Mouse (Mus musculus) left cerebral cortex, postnatal 4 days (tissue): ENCODE measurements at regions not wholly inside any gene's neighbourhood (a gene's known extent, or its start where the extent isn't known, plus 50 kb on each side); places are given as distances from the start of the nearest gene placed in this dataset.

ENCODE experiments used
- DNase-seq: peaks from one replicate; pipeline ENCODE4 v3.0.0-alpha.2; 2022
- intact Hi-C: fragments of 180-260 bp; cut with DNase I; formaldehyde crosslinking; loops from one replicate; pipeline ENCODE4 v1.15.1; 2025

- no peak for DNase-seq
- intact Hi-C loops = no loop called here
Observed at GRCm38 (mm10) chr7:36934792-36935555, 237.1 kb downstream of the Tshz3 start.

GRCm38 (mm10) chr7:36940611-36941010, 242.7 kb downstream of the Tshz3 start:
- intact Hi-C loops = no loop called here
- DNase-seq = no peak

DNA sequence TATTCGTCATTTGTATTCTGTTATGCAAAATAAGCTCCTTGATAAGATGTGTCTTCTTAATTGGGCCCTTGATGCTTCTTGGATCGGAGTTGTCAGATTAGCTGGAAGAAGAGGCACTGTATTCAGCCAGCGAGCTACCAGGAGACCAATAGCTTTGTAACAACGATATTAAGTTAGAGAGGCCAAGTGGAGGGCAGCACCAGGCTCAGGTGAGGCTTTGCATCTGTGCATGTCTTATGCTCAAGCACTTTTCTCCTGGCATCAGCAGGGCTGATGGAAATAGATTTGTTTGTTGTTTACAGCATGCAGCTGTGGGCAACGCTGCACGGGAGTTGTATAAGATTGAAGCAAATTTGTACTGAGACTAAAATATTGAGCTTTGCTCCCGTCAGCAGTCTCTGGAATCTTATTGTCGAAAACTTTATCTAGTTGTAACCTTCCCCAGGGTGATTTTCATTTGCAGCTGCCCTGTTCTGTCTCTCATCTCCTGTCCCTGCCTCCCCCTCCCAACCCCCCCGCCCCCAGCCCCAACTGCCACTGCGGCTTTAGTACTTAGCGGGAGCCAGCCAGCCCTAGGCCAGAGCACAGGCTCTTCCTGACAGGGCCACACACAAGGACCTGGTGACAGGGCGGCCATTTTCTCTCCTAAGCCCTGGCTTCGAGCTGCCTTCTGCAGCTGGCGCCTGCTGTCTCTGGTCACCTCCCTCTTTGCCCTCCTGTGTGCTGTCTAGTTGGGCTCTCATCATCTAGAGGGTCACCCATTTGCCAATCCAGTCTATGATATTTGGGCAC, 247.3 kb downstream of the Tshz3 start:
- DNase-seq = peak; percentile 28
- intact Hi-C loops = no loop called here

DNA sequence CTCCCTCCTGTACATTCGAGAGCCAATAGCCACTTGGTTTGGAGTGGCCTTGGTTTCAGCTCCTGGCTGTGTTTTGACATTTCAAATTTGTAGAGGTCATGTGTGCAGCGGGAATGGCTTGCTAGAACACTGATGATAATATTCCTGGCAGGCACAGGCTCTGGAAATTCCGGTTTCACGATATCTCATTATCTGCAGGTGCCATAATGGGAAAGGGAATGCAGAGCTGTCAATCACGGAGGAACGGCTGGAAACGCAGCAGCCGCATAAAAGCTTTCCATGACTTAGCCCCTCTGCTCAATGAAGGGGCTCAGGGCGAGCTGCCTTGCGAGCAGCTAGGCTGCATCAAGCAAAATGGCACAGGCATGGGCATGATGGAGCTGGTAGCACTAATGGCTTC, 251.6 kb downstream of the Tshz3 start:
- DNase-seq = no peak
- intact Hi-C loops = no loop called here

GRCm38 (mm10) chr7:36955376-36955775, 257.5 kb downstream of the Tshz3 start:
- intact Hi-C loops = no loop called here
- DNase-seq = no peak

DNA sequence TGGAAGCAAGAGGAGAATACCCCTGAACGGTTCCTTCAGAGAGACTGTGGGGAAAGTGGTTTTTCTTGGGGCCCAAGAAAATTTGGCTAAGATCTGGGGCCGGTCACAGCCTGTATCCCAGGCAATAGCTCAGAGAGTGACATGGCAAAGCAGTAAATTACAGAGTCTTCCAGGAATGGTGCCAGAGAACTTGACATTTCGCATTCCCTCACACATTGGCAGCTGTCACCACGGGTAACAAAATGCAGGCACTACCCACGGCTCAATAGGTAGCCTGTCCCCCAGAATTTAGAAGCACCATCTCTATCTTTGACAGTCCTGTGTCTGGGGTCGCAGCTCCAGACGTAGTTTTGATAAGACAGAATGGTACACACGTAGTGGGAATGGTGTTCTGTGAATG, 260.3 kb downstream of the Tshz3 start:
- no peak for DNase-seq
- intact Hi-C loops = no loop called here

DNA sequence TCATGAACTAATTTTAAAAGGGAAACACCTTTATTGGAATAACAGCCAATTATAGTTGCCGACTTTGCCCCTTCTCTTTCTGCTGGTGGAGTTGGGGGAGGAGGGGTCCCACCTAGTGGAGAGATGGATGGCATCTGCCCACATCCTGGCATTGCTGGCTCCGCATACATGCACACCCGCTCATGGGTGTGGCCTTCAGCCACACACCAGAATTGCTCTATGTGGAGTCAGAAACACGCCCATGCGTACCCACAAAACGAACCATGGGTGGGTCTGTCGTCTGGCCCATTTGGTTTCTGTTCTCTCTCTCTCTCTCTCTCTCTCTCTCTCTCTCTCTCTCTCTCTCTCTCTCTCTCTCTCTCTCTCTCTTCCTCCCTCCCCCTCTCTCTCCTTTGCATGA, 273.9 kb downstream of the Tshz3 start:
- DNase-seq = no peak
- intact Hi-C loops = no loop called here

DNA sequence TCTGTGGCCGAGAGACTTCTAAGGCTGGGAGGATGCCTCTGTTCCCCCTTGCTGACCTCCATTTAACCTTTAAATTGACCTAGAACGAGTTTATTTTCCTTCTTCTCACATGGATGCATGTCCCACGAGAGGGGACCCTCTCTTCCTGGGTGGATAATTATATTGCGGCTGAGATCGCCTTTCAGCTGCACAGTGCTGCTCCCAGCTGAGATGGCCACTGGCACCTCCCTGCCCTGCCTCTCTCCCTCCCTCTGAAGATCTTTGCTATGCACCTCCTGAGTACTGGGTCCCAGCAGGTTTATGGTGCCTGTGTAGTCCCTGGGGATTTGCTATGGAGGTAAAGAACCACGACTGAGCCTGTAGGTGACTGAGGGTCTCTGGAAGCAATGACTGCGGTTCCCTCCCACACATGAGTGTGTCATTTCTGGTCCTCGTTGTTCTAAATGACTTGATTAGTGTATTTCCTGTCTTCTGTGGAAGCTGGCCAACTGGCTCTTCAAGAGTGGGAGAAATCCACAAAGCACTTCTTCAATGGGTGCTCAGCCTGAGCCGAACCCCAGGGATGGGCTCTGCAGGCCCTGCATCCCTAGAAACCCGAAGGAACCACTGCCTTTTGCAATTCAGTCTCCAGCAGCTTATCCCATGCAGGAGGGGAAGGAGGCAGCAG, 275.9 kb downstream of the Tshz3 start:
- no peak for DNase-seq
- intact Hi-C loops = no loop called here

DNA sequence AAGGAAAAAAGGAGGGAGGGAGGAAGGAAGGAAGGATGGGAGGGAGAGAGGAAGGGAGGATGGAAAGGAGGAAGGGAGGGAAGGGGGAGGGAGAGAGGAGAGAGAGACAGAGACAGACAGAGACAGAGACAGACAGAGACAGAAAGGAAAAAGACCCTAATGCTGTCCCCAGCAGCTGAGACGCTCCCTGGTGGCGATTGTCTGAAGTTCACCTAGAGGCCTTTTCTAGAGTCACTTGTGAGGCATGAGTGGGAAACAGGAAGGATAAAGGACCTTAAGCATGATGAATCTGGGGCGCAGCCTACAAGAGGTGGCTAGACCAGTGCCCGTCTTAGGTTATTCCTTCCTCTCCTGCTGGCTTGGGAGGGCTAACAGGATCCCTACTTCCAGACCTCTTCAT, 276.7 kb downstream of the Tshz3 start:
- intact Hi-C loops = no loop called here
- peak; percentile 45 for DNase-seq

DNA sequence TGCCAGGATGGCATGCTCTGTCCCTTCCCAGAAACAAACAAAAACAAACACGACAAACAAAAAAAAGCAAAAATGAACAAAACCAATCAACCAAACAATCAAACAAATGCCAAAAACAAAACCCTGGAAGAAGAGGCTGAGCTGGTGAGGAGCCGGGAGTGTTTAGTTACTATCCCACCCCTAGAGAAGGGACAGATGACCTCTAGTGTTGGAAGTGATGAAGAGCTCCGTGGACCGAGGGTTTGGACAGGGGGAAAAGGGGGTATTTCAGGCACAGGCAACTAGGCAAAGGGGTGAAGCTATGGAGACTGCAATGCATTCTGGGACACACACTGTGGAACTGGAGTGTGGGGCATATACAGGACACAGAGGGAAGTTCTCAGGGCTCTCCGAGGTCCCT, 277.6 kb downstream of the Tshz3 start:
- intact Hi-C loops = no loop called here
- peak; percentile 18 for DNase-seq

- DNase-seq = no peak
- intact Hi-C loops = no loop called here
Observed at GRCm38 (mm10) chr7:36977819-36978218, 279.9 kb downstream of the Tshz3 start.

GRCm38 (mm10) chr7:36989380-36989779, 291.5 kb downstream of the Tshz3 start:
- no peak for DNase-seq
- intact Hi-C loops = no loop called here

- DNase-seq = peak; percentile 8
- intact Hi-C loops = no loop called here
Observed at GRCm38 (mm10) chr7:37004601-37005000, 306.7 kb downstream of the Tshz3 start.

DNA sequence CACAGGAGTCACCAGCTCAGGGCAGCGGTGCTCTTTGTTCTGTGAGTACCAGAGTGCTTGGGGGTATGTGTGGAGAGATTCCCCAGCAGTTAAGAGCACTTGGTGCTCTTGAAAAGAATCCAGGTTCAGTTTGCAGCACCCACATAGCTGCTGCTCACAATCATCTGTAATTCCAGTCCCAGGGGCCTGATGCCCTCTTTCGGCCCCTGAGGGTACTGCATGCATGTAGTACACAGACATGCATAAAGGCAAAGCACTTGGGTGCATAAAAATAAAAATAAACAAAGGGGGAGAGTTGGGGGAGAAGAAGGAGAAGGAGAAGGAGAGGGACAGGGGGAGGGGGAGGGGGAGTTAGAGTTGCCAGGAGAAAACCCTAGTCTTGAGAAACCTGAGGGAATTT, 307.8 kb downstream of the Tshz3 start:
- intact Hi-C loops = no loop called here
- DNase-seq = peak; percentile 5

DNA sequence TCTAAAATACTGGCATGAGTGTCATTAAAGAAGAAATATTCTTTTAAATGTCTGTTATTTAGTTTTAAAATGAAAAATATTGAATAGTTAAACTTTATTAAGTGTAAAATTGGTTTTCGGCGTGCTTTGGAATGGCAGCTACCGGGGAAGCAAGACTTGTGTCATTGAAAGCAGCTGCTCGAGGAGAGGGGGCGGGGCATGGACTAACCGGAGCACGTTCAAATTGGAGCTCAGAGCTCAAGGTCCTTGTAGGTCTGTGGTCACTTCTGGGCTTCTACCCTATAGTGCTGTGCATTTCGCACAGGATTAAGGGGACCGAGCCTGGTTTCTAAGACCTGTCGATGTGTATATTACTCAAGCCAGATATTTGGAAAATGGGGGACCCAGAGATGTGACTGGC, 309.0 kb downstream of the Tshz3 start:
- intact Hi-C loops = no loop called here
- DNase-seq = peak; percentile 2

GRCm38 (mm10) chr7:37011180-37011754, 313.3 kb downstream of the Tshz3 start:
- no peak for DNase-seq
- intact Hi-C loops = no loop called here

DNA sequence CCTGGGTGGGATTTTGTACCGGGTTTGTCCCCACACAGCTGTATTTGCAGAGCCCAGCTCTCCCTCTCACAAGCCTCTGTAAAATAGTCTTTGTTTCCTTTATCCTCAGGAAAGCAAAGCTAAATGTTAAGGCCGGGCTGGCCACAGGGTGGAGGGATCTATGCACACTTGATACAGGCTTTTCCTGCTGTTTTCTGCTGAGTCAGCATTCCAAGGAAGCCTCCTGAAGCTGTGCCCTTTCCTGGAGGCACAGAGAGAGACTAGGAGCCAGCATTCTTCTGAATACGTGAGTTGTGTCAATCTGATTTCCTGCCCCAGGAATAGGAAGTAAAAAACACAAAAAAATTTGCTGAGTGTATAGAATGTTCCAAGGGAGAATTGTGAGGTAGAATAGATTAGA, 322.2 kb downstream of the Tshz3 start:
- no peak for DNase-seq
- intact Hi-C loops = no loop called here

DNA sequence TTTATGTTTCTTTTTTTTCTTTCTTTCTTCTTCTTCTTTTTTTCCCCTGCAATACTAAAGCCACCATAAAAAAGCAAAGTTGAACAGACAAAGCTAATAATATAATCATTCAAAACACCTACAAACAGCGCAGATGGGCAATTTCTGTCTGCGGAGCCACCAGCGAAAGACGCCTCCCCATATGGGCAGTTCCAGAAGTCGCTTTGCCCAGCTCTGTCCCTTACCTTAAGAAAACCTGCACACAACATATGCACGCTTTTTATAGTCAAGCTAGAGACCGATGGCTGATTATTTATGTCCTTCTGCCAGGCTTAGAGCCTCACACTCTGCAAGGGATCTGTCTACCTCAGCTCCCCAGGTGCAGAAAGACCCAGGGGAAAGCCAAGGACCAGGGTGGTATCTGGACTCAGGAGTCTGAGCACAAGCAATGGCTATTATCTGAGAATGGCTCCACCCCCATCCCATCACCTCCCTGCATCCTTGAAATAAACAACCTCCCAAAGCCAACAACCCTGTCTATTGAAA, 326.6 kb downstream of the Tshz3 start:
- no peak for DNase-seq

GRCm38 (mm10) chr7:37064582-37065458, 366.9 kb downstream of the Tshz3 start:
- intact Hi-C loops = no loop called here
- DNase-seq = peak; percentile 45

More for the DNA sequence above, 326.6 kb downstream of the Tshz3 start:
- intact Hi-C loops = no loop called here

DNA sequence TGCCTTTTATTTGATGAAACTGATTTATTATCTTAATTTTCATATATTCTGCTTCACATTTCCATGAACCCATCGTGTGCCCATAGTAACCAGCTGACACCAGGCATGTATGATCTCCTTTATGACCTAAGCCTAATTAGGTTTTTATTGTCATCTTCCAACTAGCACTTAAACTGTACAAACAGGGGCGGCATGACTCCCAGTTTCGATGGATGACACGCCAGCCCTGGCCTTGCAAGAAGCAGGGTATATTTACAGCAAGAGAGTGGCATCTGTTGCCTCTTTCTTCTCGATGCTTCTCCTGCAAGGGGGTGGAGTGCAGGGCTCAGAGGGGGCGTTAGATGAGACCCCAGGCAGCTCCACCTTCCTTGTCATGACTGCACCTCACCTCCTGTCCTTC, 379.8 kb downstream of the Tshz3 start:
- intact Hi-C loops = no loop called here
- DNase-seq = no peak
